Mouse (Mus musculus) urinary bladder, postnatal 4 days (tissue): ENCODE measurements around the gene Krtap13-1.
"Not testable (repeated sequence)": the region's sequence is repeated elsewhere in the genome, so short reads cannot be mapped to it uniquely, and the experiment has no call there.

Experiments
- DNase-seq, 2 experiments: peaks; one replicate each; pipeline ENCODE4 v3.0.0; 2021 to 2022; ENCODE audit warnings: low spot score in 2 of 2

The Krtap13-1 gene

GRCm38 (mm10) chr16:88728812-88729275 lies at the start of gene Krtap13-1:
Gene Krtap13-1 (plus strand): TSS chr16:88728862.
- no peak for DNase-seq

DNA sequence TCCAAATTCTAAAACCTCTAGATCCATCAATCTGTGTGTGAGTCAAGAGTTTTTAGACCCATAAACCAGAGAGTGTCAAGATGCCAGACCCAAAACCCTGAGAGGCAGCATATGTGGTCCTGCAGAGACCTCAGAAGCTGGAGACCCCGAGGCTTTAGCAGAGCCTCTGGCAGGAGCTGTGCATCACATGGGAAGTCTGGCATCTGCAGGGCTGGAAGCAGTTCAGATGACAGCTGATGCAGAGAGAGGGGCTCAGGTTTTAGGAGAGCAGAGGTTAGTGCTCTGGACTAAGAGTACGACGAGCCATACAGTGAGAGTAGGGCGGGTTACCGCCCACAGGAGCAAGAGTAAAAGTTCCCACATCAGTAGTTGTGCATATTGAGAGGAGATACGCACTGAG lies 49.6 kb upstream of the Krtap13-1 start:
- no peak for DNase-seq

DNA sequence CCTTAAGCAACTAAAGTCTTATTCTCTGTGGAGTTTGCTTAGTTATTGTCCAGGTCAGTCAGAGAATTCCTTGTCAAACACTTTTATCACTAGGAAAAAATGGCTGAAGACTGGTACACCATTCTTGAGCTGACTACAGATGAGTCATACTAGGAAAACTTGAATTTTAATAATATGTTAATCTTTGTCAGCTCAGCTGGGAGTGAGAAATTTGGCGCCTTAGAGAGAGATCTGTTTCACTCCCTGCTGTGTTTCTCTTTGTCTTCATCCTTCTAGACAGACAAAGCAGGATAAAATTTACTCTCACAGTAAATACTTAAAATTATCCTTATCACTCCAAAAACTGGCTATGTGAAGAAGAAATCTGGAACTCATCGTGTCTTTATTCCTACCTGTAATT lies 47.4 kb upstream of the Krtap13-1 start:
- no peak for DNase-seq

GRCm38 (mm10) chr16:88696256-88696655 lies 32.4 kb upstream of the Krtap13-1 start:
- no peak for DNase-seq

- no peak for DNase-seq
Observed at GRCm38 (mm10) chr16:88701072-88701864, 27.4 kb upstream of the Krtap13-1 start.

DNA sequence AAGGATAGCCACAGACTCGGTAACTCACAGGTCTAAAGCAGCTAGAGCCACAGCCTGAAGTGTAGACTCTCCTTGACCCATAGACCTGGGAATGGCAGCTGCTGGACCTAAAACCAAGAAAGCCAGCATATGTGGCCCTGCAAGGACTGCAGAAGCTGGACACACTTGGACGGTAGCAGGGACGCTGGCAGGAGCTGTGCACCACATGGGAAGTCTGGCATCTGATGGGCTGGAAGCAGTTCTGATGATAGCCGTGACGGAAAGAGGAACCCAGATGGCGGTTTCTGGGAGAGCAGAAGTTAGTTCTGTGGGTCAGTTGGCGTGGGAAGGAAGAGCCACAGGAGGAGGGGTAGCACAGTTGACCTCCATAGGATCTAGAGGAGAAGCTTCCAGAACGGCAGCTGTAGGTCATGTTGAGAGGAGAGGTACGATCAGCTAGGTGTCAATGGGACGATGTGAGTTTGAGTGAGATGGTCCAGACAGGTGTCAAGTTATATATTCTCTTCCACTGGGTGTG lies 21.1 kb upstream of the Krtap13-1 start, which contains the start of gene 2310061N02Rik:
2310061N02Rik (minus strand) TSS at position 467 of the 517 bp plus-strand sequence.
- no peak for DNase-seq

GRCm38 (mm10) chr16:88710757-88711156 lies 17.9 kb upstream of the Krtap13-1 start:
- no peak for DNase-seq

DNA sequence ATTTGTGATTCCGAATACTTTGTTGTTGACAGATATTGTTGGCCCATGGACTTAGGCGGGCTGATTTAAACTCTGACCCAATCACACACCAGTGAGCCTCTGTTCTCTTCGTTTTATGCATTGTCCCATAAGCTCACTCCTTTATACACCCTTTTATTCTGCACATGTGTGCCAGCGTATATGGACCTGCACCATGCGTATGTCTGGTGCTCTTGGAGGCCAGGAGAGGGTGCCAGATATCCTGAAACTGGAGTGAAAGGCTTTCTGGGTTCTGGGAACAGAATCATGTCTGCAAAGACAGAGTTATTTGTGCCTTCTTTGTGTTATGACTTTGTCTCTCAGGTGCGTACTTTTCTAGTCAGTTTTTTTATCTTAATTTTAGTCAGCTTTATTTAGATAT lies 17.4 kb upstream of the Krtap13-1 start:
- no peak for DNase-seq

DNA sequence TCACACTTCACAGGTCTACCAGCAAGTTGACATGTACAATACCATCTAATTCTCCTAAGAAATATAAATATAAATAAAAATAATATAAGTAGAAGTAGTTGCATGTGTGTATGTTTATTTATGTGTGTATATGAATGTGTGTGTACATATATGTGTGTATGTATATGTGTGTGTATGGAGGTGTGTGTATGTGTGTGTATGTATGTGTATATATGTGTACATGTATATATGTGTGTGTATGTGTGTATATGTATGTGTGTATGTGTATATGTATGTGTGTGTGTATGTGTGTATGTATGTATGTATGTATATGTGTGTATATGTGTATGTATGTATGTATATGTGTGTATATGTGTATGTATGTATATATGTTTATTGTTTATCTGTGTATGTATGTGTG lies 12.1 kb upstream of the Krtap13-1 start:
- no peak for DNase-seq

- DNase-seq, result no peak
Observed at GRCm38 (mm10) chr16:88720031-88720430, 8.6 kb upstream of the Krtap13-1 start.

GRCm38 (mm10) chr16:88735391-88735790 lies 6.7 kb downstream of the Krtap13-1 start:
- DNase-seq, result no peak

- no peak for DNase-seq
Observed at GRCm38 (mm10) chr16:88744750-88745340, 16.2 kb downstream of the Krtap13-1 start.

DNA sequence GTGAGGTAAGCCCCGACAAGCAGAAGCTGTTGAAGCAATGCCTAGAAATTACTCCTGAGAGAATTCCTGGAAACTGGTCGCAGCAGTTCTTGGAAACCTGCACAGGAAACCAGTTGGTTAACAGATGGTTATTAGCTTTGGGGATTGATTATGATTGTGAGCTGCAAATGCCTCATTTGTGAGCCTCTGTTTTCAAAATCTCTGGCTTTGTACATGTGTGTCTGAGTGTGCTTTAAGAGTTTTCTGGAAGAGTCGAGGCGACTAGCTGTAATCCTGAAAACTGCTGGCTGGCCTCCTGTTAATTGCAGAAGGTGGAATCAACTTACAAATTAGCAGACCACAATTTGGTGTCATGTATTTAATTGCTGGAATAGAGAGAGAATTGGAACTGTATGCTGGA lies 19.3 kb downstream of the Krtap13-1 start:
- DNase-seq, result no peak

- not testable (repeated sequence) for DNase-seq
Observed at GRCm38 (mm10) chr16:88751535-88751934, 22.9 kb downstream of the Krtap13-1 start, which contains the start of gene Krtap13. Gene Krtap13 (minus strand): TSS chr16:88751635.

DNA sequence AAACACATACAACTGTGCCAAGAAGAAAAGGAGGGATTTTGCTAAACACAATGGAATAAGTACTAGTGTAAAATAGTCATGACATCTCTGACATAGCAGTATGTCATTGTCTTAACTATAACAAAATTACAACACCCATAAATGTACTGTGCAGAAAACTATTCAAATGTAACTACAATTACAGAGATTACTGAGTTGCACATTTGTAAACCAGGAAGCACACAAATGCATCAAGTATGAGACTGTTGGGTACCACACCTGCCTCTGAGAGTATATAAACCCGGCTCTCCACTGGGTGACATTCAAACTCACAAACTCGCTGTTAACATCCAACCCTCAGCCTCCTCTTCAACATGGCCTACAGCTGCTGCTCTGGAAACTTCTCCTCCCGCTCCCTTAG lies 29.9 kb downstream of the Krtap13-1 start, which contains the start of gene 2310034C09Rik:
2310034C09Rik (plus strand) TSS at position 301 of the 400 bp plus-strand sequence.
- not testable (repeated sequence) for DNase-seq

GRCm38 (mm10) chr16:88774106-88774505 lies 45.4 kb downstream of the Krtap13-1 start, which contains the start of gene 2310057N15Rik:
Gene 2310057N15Rik (minus strand): TSS chr16:88774206.
- DNase-seq, result no peak

GRCm38 (mm10) chr16:88777596-88777995 lies 48.9 kb downstream of the Krtap13-1 start, which contains the start of gene Gm5965:
Gene Gm5965 (plus strand): TSS chr16:88777896.
- DNase-seq, result no peak
